Mouse (Mus musculus): ENCODE results near the gene Gm20388. TPM values are rescaled to one million over a fixed set of nuclear protein-coding genes. Genes with fewer than 3 reads are reported as not detected.

Gene Gm20388
- total and polyA plus RNA-seq, 2 experiments from 2014 or later = 51.3 TPM; not detected in 1

DNA sequence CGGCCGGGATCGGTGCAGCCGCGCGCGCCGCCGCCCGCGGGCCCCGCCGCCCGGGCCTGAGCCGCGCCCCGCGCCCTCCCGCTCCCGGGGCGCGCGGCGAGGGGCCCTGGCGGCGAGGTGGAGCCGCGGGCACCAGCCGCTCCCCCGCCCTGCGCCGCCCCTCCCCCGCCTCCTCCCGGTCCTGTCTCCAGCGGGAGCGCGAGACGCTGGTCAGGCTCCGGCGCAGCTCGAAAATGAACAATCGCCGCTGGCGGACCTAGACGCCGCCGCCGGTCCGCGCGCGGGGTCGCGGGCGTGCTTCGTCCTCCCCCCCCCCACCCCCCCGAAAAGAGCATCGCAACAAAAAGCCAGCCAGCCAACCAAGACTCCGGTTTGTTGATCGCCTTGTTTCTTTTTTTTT, 1819.5 kb downstream of the Gm20388 start:
- Histone ChIP-seq H3K4me3 (ENCODE audit: low read depth, low read length) (peak overlapping the region; percentile 75), H3K4me2 (ENCODE audit: low read depth) (peak overlapping the region; percentile 93), H3K9ac (peak overlapping the region; percentile 75), H3K36me3 (ENCODE audit: insufficient read depth) (no peaks in the 10 kb centered on the region), H3K27me3 (ENCODE audit: insufficient read depth, low read length) (peaks cover 11% of the 10 kb centered on the region; the same call in 1 of the 2 replicates), H3K4me1 (ENCODE audit: insufficient read depth) (peaks cover 9% of the 10 kb centered on the region), H3K9me3 (ENCODE audit: low read length) (no peaks in the 10 kb centered on the region), H3K27ac (ENCODE audit: low read depth, low read length) (peak overlapping the region; percentile 72)
- peak; percentile 46 for ATAC-seq
- peak; percentile 54 for DNase-seq
- TF ChIP-seq CTCF (IDR thresholded peaks at IDR 0.05; ENCODE audit: low read depth) = no peak
- WGBS = 6% methylated on average over 31 of the region's 60 CpGs

DNA sequence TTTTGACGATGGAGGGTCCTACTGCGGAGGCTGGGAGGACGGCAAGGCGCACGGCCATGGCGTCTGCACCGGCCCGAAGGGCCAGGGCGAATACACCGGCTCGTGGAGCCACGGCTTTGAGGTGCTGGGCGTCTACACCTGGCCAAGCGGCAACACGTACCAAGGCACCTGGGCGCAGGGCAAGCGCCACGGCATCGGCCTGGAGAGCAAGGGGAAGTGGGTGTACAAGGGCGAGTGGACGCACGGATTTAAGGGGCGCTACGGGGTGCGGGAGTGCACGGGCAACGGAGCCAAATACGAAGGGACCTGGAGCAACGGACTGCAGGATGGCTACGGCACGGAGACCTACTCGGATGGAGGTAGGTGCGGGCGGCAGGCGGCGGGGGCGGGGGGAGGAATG, 1820.0 kb downstream of the Gm20388 start:
- Histone ChIP-seq H3K4me2 (ENCODE audit: low read depth) (peak overlapping the region; percentile 93), H3K9me3 (ENCODE audit: low read length) (no peaks in the 10 kb centered on the region), H3K9ac (peak overlapping the region; percentile 75), H3K4me1 (ENCODE audit: insufficient read depth) (peaks cover 9% of the 10 kb centered on the region), H3K27ac (ENCODE audit: low read depth, low read length) (peak overlapping the region; percentile 55; the same call in 1 of the 2 replicates), H3K36me3 (ENCODE audit: insufficient read depth) (no peaks in the 10 kb centered on the region), H3K4me3 (ENCODE audit: low read depth, low read length) (peak overlapping the region; percentile 75), H3K27me3 (ENCODE audit: insufficient read depth, low read length) (peaks cover 11% of the 10 kb centered on the region; the same call in 1 of the 2 replicates)
- ATAC-seq (no peak; the same call in 1 of the 2 replicates), DNase-seq (peak; percentile 28)
- no peak for TF ChIP-seq CTCF (IDR thresholded peaks at IDR 0.05; ENCODE audit: low read depth)
- under 1% methylated on average over 36 of the region's 37 CpGs for WGBS

DNA sequence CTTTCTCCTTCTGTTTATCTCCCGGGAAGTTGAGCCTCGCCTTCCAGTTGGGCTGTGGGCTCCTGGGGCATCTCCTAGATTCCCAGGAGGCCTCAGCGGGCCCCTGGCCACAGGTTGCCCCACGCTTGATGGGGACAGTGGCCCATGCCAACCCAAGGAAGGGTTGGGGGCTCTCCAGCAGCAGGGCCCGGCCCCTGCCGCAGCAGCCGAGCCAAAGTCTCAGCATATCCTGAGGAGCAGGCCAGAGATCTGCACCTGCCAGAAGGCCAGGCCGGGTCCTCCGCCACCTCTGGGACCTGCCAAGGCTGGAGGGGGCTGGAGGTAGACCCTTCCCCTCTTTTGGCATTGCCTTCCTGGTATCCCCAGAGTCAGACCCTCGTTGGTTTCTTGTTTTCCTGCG, 1820.4 kb downstream of the Gm20388 start:
- H3K4me2 ChIP-seq (ENCODE audit: low read depth) = peak overlapping the region; percentile 93
- no peak for DNase-seq
- peaks cover 11% of the 10 kb centered on the region; the same call in 1 of the 2 replicates for H3K27me3 ChIP-seq (ENCODE audit: insufficient read depth, low read length)
- no peak for TF ChIP-seq CTCF (IDR thresholded peaks at IDR 0.05; ENCODE audit: low read depth)
- peaks cover 9% of the 10 kb centered on the region for H3K4me1 ChIP-seq (ENCODE audit: insufficient read depth)
- peak overlapping the region; percentile 55 for H3K27ac ChIP-seq (ENCODE audit: low read depth, low read length)
- H3K4me3 ChIP-seq (ENCODE audit: low read depth, low read length) = peak overlapping the region; percentile 75
- H3K36me3 ChIP-seq (ENCODE audit: insufficient read depth) = no peaks in the 10 kb centered on the region
- WGBS = 3% methylated on average over 11 of the region's 11 CpGs
- ATAC-seq = no peak
- H3K9me3 ChIP-seq (ENCODE audit: low read length) = no peaks in the 10 kb centered on the region
- peak overlapping the region; percentile 75 for H3K9ac ChIP-seq

- Histone ChIP-seq H3K4me2 (ENCODE audit: low read depth) (peak overlapping the region; percentile 93), H3K4me3 (ENCODE audit: low read depth, low read length) (peak overlapping the region; percentile 75), H3K27me3 (ENCODE audit: insufficient read depth, low read length) (peaks cover 11% of the 10 kb centered on the region; the same call in 1 of the 2 replicates), H3K9ac (peak overlapping the region; percentile 75), H3K9me3 (ENCODE audit: low read length) (no peaks in the 10 kb centered on the region), H3K27ac (ENCODE audit: low read depth, low read length) (peak overlapping the region; percentile 55), H3K36me3 (ENCODE audit: insufficient read depth) (no peaks in the 10 kb centered on the region), H3K4me1 (ENCODE audit: insufficient read depth) (peaks cover 9% of the 10 kb centered on the region)
- WGBS = 3% methylated on average over 26 of the region's 26 CpGs
- TF ChIP-seq CTCF (IDR thresholded peaks at IDR 0.05; ENCODE audit: low read depth) = no peak
- ATAC-seq (peak; percentile 58), DNase-seq (peak; percentile 60)
Observed at GRCm38 (mm10) chr8:121731471-121732333, 1821.1 kb downstream of the Gm20388 start.

- H3K4me3 ChIP-seq (ENCODE audit: low read depth, low read length) = peak overlapping the region; percentile 75
- peaks cover 11% of the 10 kb centered on the region; the same call in 1 of the 2 replicates for H3K27me3 ChIP-seq (ENCODE audit: insufficient read depth, low read length)
- peaks cover 9% of the 10 kb centered on the region for H3K4me1 ChIP-seq (ENCODE audit: insufficient read depth)
- H3K36me3 ChIP-seq (ENCODE audit: insufficient read depth) = no peaks in the 10 kb centered on the region
- H3K27ac ChIP-seq (ENCODE audit: low read depth, low read length) = no peak overlapping the region
- H3K9ac ChIP-seq = peak overlapping the region; percentile 75
- H3K9me3 ChIP-seq (ENCODE audit: low read length) = no peaks in the 10 kb centered on the region
- WGBS = 51% methylated on average over 4 of the region's 4 CpGs
- TF ChIP-seq CTCF (IDR thresholded peaks at IDR 0.05; ENCODE audit: low read depth) = no peak
- no peak for ATAC-seq
- DNase-seq = no peak
- peak overlapping the region; percentile 93 for H3K4me2 ChIP-seq (ENCODE audit: low read depth)
Observed at GRCm38 (mm10) chr8:121732334-121732665, 1821.7 kb downstream of the Gm20388 start.

DNA sequence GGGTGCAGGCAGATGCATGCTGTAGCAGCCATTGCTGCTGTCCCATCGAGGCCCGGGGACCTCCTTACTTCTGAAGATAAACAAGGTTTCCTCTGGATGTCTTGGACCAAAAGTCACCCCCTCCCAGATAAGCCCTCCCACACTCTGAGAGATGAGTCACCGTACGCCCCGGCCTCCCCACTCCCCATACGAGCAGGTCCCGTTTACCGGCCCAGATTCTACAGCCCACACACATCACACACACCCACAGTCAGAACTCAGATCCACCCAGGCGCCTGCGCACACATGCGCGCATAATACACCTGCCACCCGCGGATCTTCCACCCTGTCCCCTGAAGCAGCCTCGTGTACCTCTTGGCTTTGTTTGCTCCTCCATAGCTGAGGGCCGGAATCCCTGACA, 1823.6 kb downstream of the Gm20388 start:
- Histone ChIP-seq H3K4me2 (ENCODE audit: low read depth) (no peak overlapping the region), H3K4me1 (ENCODE audit: insufficient read depth) (peaks cover 9% of the 10 kb centered on the region), H3K9ac (no peak overlapping the region), H3K36me3 (ENCODE audit: insufficient read depth) (no peaks in the 10 kb centered on the region), H3K9me3 (ENCODE audit: low read length) (no peaks in the 10 kb centered on the region), H3K4me3 (ENCODE audit: low read depth, low read length) (no peak overlapping the region), H3K27ac (ENCODE audit: low read depth, low read length) (no peak overlapping the region), H3K27me3 (ENCODE audit: insufficient read depth, low read length) (0 out of 2 replicates have a peak, but pooled peaks cover 5% of the 10 kb centered on the region)
- 90% methylated on average over 16 of the region's 16 CpGs for WGBS
- TF ChIP-seq CTCF (IDR thresholded peaks at IDR 0.05; ENCODE audit: low read depth) = no peak
- DNase-seq = no peak
- ATAC-seq = no peak

DNA sequence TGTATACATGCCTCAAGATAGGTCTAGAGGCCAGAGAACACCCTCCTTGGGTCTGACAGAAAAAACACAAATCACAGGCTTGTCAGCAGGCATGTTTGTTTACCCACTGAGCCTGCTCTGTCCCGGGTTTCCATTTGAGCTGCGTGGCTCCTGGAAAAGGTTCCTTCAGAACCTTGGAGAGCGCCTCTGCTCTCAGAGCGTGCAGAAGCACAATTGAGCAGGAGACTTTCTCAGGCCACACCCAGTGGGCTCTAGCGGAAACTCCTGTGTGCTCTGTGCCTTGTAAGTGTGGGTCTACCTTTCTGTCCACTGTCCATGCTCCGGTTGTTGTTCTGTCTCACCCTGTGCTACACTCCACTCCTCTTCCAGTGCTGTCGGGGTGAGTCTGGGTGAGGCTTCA, 1825.6 kb downstream of the Gm20388 start:
- Histone ChIP-seq H3K27me3 (ENCODE audit: insufficient read depth, low read length) (0 out of 2 replicates have a peak, but pooled peaks cover 5% of the 10 kb centered on the region), H3K36me3 (ENCODE audit: insufficient read depth) (no peaks in the 10 kb centered on the region), H3K4me3 (ENCODE audit: low read depth, low read length) (no peak overlapping the region), H3K9me3 (ENCODE audit: low read length) (no peaks in the 10 kb centered on the region), H3K4me2 (ENCODE audit: low read depth) (no peak overlapping the region), H3K4me1 (ENCODE audit: insufficient read depth) (peaks cover 9% of the 10 kb centered on the region), H3K27ac (ENCODE audit: low read depth, low read length) (no peak overlapping the region), H3K9ac (no peak overlapping the region)
- 17% methylated on average over 7 of the region's 7 CpGs for WGBS
- no peak for ATAC-seq
- TF ChIP-seq CTCF (IDR thresholded peaks at IDR 0.05; ENCODE audit: low read depth) = no peak
- DNase-seq = no peak

Measured in forebrain, postnatal 0 days (tissue).